ENCODE assay signal across 26 mouse cellular contexts in the genomic region with DNA sequence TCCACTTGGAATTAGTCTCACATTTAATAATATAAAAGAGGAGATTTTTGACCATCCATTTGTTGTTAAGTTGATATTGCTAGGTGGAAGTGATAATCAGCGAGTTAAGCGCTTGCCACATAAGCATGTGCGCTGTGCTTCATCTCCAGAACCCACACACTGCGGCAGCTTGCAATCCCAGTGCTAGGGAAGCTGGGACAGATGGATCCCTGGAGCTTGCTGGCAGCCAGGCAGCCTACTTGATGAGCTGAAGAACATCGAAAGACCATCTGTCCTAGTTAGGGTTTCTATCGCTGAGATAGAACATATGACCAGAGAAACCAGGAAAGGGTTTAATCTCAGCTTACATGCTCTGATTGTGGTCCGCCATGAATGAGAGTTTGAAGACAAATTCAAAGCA.
DNase-seq lines count a peak whose midpoint lies in the region; ATAC-seq lines count a peak whose summit lies in the region.
"Had no signal": no experiment of that assay in that cellular context is flagged by ENCODE, and none has a peak within 500 bp of the region (broad histone marks: within the 10 kb centered on the region; RNA-seq: fewer than 3 reads in every experiment).

No protein-coding gene starts in this region.

- no peaks in the 10 kb centered on the region for H3K9me3 ChIP-seq in intestine, embryonic 14.5 days (ENCODE audit: control insufficient read depth, low read length)
- H3K9me3 ChIP-seq in intestine, embryonic 15.5 days, result no peaks in the 10 kb centered on the region
- no peaks in the 10 kb centered on the region for H3K9me3 ChIP-seq in midbrain, embryonic 15.5 days
- H3K9me3 ChIP-seq: hindbrain, embryonic 15.5 days; limb, embryonic 10.5 days; liver, embryonic 15.5 days; lung, embryonic 15.5 days; megakaryocyte, embryonic 14.5 days; midbrain, embryonic 13.5 days; neural tube, embryonic 13.5 days had no signal

- no peak overlapping the region for H3K27ac ChIP-seq in intestine, embryonic 14.5 days (ENCODE audit: low read depth)
- no peak overlapping the region for H3K27ac ChIP-seq in intestine, embryonic 15.5 days
- H3K27ac ChIP-seq in midbrain, embryonic 15.5 days, result no peak overlapping the region
- H3K27ac ChIP-seq: hindbrain, embryonic 15.5 days; limb, embryonic 10.5 days; liver, embryonic 15.5 days; lung, embryonic 15.5 days; midbrain, embryonic 13.5 days; neural tube, embryonic 13.5 days had no signal

- H3K4me2 ChIP-seq in intestine, embryonic 14.5 days (ENCODE audit: low read length), result no peak overlapping the region
- H3K4me2 ChIP-seq in intestine, embryonic 15.5 days (replicated peaks), result no peak overlapping the region
- H3K4me2 ChIP-seq in midbrain, embryonic 15.5 days, result no peak overlapping the region
- H3K4me2 ChIP-seq: heart, embryonic 11.5 days; hindbrain, embryonic 15.5 days; liver, embryonic 15.5 days; lung, embryonic 15.5 days; midbrain, embryonic 13.5 days; neural tube, embryonic 13.5 days had no signal

- H3K4me1 ChIP-seq in intestine, embryonic 14.5 days (replicated peaks; ENCODE audit: control insufficient read depth, insufficient read depth, low read length), result no peaks in the 10 kb centered on the region
- H3K4me1 ChIP-seq in intestine, embryonic 15.5 days (replicated peaks), result no peaks in the 10 kb centered on the region
- H3K4me1 ChIP-seq in midbrain, embryonic 15.5 days, result no peaks in the 10 kb centered on the region
- H3K4me1 ChIP-seq: hindbrain, embryonic 15.5 days; limb, embryonic 10.5 days; liver, embryonic 15.5 days; lung, embryonic 15.5 days; megakaryocyte, embryonic 14.5 days; midbrain, embryonic 13.5 days had no signal

- DNase-seq in intestine, embryonic 14.5 days (ENCODE audit: low spot score), result peak; percentile 1
- DNase-seq in right cerebral cortex, adult 18-20 months, result peak; percentile 77
- DNase-seq in right cerebral cortex, postnatal 4 days, result no peak
- peak; percentile 78 to 81 for DNase-seq in layer of hippocampus, adult 8-10 months (ENCODE audit: low spot score in 2 of 2)
- no peak for DNase-seq in cerebellum, adult 9-10 months
- DNase-seq: adrenal gland, adult 8-10 months; cerebellum, adult 2 months; cerebellum, postnatal 36 days; gastrocnemius, postnatal 14 days; heart, adult 11 months; kidney, adult 9 months; kidney, postnatal 14 days; liver; lung, postnatal 36 days; thymus, postnatal 14 days had no signal

- no peaks in the 10 kb centered on the region for H3K36me3 ChIP-seq in intestine, embryonic 14.5 days (ENCODE audit: control insufficient read depth, insufficient read depth, low read length)
- H3K36me3 ChIP-seq in intestine, embryonic 15.5 days, result no peaks in the 10 kb centered on the region
- H3K36me3 ChIP-seq in midbrain, embryonic 15.5 days (replicated peaks), result no peaks in the 10 kb centered on the region
- H3K36me3 ChIP-seq: hindbrain, embryonic 15.5 days; limb, embryonic 10.5 days; liver, embryonic 15.5 days; lung, embryonic 15.5 days; midbrain, embryonic 13.5 days; neural tube, embryonic 13.5 days had no signal

- 95% methylated on average over 7 of the region's 7 CpGs for WGBS in intestine, embryonic 14.5 days
- 96% methylated on average over 7 of the region's 7 CpGs for WGBS in intestine, embryonic 15.5 days
- 96% methylated on average over 7 of the region's 7 CpGs for WGBS in midbrain, embryonic 15.5 days

- no peak overlapping the region for H3K9ac ChIP-seq in intestine, embryonic 14.5 days (ENCODE audit: low read length)
- no peak overlapping the region for H3K9ac ChIP-seq in intestine, embryonic 15.5 days
- H3K9ac ChIP-seq in midbrain, embryonic 15.5 days, result no peak overlapping the region
- H3K9ac ChIP-seq: hindbrain, embryonic 15.5 days; liver, embryonic 15.5 days; lung, embryonic 15.5 days; midbrain, embryonic 13.5 days; neural tube, embryonic 13.5 days had no signal

- no peaks in the 10 kb centered on the region for H3K27me3 ChIP-seq in intestine, embryonic 14.5 days (replicated peaks; ENCODE audit: control insufficient read depth, insufficient read depth, low read length)
- no peaks in the 10 kb centered on the region for H3K27me3 ChIP-seq in intestine, embryonic 15.5 days (replicated peaks)
- no peaks in the 10 kb centered on the region for H3K27me3 ChIP-seq in midbrain, embryonic 15.5 days (replicated peaks)
- H3K27me3 ChIP-seq: hindbrain, embryonic 15.5 days; liver, embryonic 15.5 days; lung, embryonic 15.5 days; megakaryocyte, embryonic 14.5 days; midbrain, embryonic 13.5 days; neural tube, embryonic 13.5 days had no signal

- no peak overlapping the region for H3K4me3 ChIP-seq in intestine, embryonic 14.5 days (ENCODE audit: low read depth, low read length)
- no peak overlapping the region for H3K4me3 ChIP-seq in intestine, embryonic 15.5 days (replicated peaks)
- H3K4me3 ChIP-seq in midbrain, embryonic 15.5 days, result no peak overlapping the region
- H3K4me3 ChIP-seq: hindbrain, embryonic 15.5 days; limb, embryonic 10.5 days; liver, embryonic 15.5 days; lung, embryonic 15.5 days; megakaryocyte, embryonic 14.5 days; midbrain, embryonic 13.5 days; neural tube, embryonic 13.5 days had no signal

- no peak for ATAC-seq in intestine, embryonic 14.5 days (replicated peaks; ENCODE audit: low FRiP score, low TSS enrichment, low read depth)
- ATAC-seq in intestine, embryonic 15.5 days, result no peak
- ATAC-seq in midbrain, embryonic 15.5 days (replicated peaks), result no peak
- ATAC-seq: intestine, embryonic 16.5 days; midbrain, embryonic 13.5 days had no signal

Comparison
In these comparisons a context has a peak if more than half of its experiments do, and no peak if none do; other contexts are left out.
1. DNase-seq: peak in intestine, embryonic 14.5 days (single experiment), right cerebral cortex, adult 18-20 months (single experiment) and layer of hippocampus, adult 8-10 months (2 of 2); none in right cerebral cortex, postnatal 4 days (single experiment) and cerebellum, adult 9-10 months (single experiment).